Mouse (Mus musculus): ENCODE results near the gene Rbms1. TPM values are rescaled to one million over a fixed set of nuclear protein-coding genes. Genes with fewer than 3 reads are reported as not detected.

Gene Rbms1
- polyA plus RNA-seq, 1 experiment from 2014 or later = 78.6 TPM

DNA sequence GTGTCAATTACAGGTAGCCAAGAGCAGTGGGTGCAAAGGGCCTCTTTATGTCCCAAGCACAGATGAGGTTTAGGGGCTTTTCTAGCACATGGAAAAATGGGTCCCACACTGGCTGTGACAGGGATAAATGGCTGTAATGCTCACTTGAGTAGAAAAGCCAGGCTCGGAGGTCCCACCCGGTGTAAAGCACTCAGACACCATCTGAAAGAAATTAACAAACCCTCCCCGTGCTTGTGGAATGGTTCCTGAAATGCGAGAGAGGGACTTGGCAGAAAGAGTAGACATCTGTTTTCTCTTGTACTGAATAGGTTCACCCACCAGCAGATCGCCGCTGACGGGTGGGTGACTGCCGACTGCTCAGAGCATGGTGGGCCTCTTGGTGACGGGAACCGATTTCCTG is 176.7 kb downstream of the Rbms1 start:
- Histone ChIP-seq H3K36me3 (ENCODE audit: control insufficient read depth, insufficient read depth, low read length) (no peaks in the 10 kb centered on the region), H3K4me2 (replicated peaks; ENCODE audit: low read depth, low read length) (no peak overlapping the region), H3K4me1 (replicated peaks; ENCODE audit: control insufficient read depth, insufficient read depth, low read length) (no peaks in the 10 kb centered on the region), H3K9me3 (ENCODE audit: control insufficient read depth, low read length) (no peaks in the 10 kb centered on the region), H3K4me3 (ENCODE audit: low read depth, low read length) (no peak overlapping the region), H3K9ac (ENCODE audit: low read depth, low read length) (no peak overlapping the region), H3K27ac (ENCODE audit: low read depth, low read length) (no peak overlapping the region), H3K27me3 (ENCODE audit: control insufficient read depth, insufficient read depth, low read length) (peaks cover 4% of the 10 kb centered on the region; the same call in 1 of the 2 replicates)
- ATAC-seq (ENCODE audit: low FRiP score) = no peak
- WGBS = 52% methylated on average over 10 of the region's 10 CpGs
- DNase-seq (ENCODE audit: low spot score) = no peak

- WGBS = 62% methylated on average over 3 of the region's 3 CpGs
- ATAC-seq (ENCODE audit: low FRiP score) = no peak
These were observed 188.5 kb downstream of the Rbms1 start for GRCm38 (mm10) chr2:60774501-60774900.

DNA sequence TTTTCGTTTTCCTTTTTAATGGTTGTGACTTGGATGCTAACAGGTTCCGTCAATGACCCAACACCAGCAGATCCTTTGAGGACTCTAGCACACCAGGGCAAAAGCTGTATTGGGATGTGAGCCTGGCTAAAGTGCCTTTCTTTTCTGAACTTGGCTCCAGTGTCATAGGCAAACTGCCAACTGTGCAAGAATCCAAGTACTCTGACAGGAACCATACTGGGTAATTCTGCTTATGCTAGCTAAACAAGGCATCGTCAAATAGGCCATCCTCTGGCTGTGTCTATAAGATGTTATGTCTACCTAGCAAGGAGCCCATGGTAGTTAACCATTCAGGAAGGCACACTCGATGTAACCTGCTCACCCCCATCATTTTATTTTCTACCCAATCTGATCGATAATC is 189.4 kb downstream of the Rbms1 start:
- no peaks in the 10 kb centered on the region for H3K4me1 ChIP-seq (replicated peaks; ENCODE audit: control insufficient read depth, insufficient read depth, low read length)
- no peak overlapping the region for H3K4me2 ChIP-seq (replicated peaks; ENCODE audit: low read depth, low read length)
- H3K4me3 ChIP-seq (ENCODE audit: low read depth, low read length) = no peak overlapping the region
- no peak overlapping the region for H3K9ac ChIP-seq (ENCODE audit: low read depth, low read length)
- no peaks in the 10 kb centered on the region for H3K36me3 ChIP-seq (ENCODE audit: control insufficient read depth, insufficient read depth, low read length)
- WGBS = 99% methylated on average over 5 of the region's 5 CpGs
- DNase-seq (ENCODE audit: low spot score) = no peak
- ATAC-seq (ENCODE audit: low FRiP score) = no peak
- no peaks in the 10 kb centered on the region for H3K27me3 ChIP-seq (ENCODE audit: control insufficient read depth, insufficient read depth, low read length)
- no peak overlapping the region for H3K27ac ChIP-seq (ENCODE audit: low read depth, low read length)
- H3K9me3 ChIP-seq (ENCODE audit: control insufficient read depth, low read length) = no peaks in the 10 kb centered on the region

More at GRCm38 (mm10) chr2:60774501-60774900, 188.5 kb downstream of the Rbms1 start:
- no peaks in the 10 kb centered on the region for H3K9me3 ChIP-seq (ENCODE audit: control insufficient read depth, low read length)
- no peaks in the 10 kb centered on the region for H3K4me1 ChIP-seq (replicated peaks; ENCODE audit: control insufficient read depth, insufficient read depth, low read length)
- H3K36me3 ChIP-seq (ENCODE audit: control insufficient read depth, insufficient read depth, low read length) = no peaks in the 10 kb centered on the region
- DNase-seq (ENCODE audit: low spot score) = no peak
- no peak overlapping the region for H3K27ac ChIP-seq (ENCODE audit: low read depth, low read length)
- H3K4me3 ChIP-seq (ENCODE audit: low read depth, low read length) = no peak overlapping the region
- H3K27me3 ChIP-seq (ENCODE audit: control insufficient read depth, insufficient read depth, low read length) = no peaks in the 10 kb centered on the region
- no peak overlapping the region for H3K4me2 ChIP-seq (replicated peaks; ENCODE audit: low read depth, low read length)
- H3K9ac ChIP-seq (ENCODE audit: low read depth, low read length) = no peak overlapping the region

DNA sequence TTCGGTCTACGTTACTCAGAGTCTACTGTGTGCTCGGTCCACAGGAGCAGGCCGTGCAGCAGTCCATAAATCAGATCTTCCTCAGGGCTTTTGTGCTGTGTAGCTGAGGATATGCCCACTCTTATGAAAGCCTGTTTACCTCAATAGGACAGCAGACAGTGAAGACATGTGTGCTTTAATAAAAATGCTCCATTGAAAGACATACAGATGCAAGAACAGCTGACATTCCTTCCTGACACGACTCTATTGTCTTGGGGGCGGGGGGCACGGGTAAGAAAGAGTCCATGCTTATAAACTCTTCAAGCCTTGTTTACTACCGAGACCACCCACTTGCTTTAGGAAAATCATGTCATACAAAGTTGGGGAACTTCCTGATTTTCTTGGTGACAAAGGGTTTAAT is 196.6 kb downstream of the Rbms1 start:
- Histone ChIP-seq H3K4me2 (replicated peaks; ENCODE audit: low read depth, low read length) (no peak overlapping the region), H3K4me1 (replicated peaks; ENCODE audit: control insufficient read depth, insufficient read depth, low read length) (no peaks in the 10 kb centered on the region), H3K9ac (ENCODE audit: low read depth, low read length) (no peak overlapping the region), H3K36me3 (ENCODE audit: control insufficient read depth, insufficient read depth, low read length) (no peaks in the 10 kb centered on the region), H3K27ac (ENCODE audit: low read depth, low read length) (no peak overlapping the region), H3K9me3 (ENCODE audit: control insufficient read depth, low read length) (no peaks in the 10 kb centered on the region), H3K27me3 (ENCODE audit: control insufficient read depth, insufficient read depth, low read length) (no peaks in the 10 kb centered on the region), H3K4me3 (ENCODE audit: low read depth, low read length) (no peak overlapping the region)
- DNase-seq (ENCODE audit: low spot score) (no peak), ATAC-seq (ENCODE audit: low FRiP score) (no peak)
- 72% methylated on average over 8 of the region's 8 CpGs for WGBS

DNA sequence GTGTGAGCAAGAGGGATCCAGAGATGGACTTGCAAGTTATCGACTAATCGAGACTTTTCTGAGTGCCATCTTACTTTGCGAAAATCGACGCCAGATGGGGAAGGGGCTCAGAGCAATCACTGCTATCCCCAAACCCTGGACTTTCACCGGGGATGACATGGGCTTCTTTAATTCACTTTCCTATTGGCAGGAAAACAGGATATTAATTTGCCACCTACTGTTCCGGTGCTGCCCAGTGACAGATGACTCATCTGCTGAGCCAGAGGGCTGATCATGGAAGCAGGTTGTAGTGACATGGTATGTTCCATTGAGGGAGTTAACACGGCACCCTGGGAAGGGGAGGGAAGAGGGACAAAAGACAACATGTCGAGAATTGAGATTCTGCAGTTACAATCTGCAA is 206.8 kb downstream of the Rbms1 start:
- WGBS = 90% methylated on average over 9 of the region's 9 CpGs

GRCm38 (mm10) chr2:60755101-60755500 is 207.9 kb downstream of the Rbms1 start:
- WGBS = 97% methylated on average over 7 of the region's 7 CpGs
- no peak for ATAC-seq (ENCODE audit: low FRiP score)

More for the DNA sequence above, 206.8 kb downstream of the Rbms1 start:
- Histone ChIP-seq H3K9ac (ENCODE audit: low read depth, low read length) (no peak overlapping the region), H3K9me3 (ENCODE audit: control insufficient read depth, low read length) (no peaks in the 10 kb centered on the region), H3K4me3 (ENCODE audit: low read depth, low read length) (no peak overlapping the region), H3K27me3 (ENCODE audit: control insufficient read depth, insufficient read depth, low read length) (no peaks in the 10 kb centered on the region), H3K4me1 (replicated peaks; ENCODE audit: control insufficient read depth, insufficient read depth, low read length) (no peaks in the 10 kb centered on the region), H3K36me3 (ENCODE audit: control insufficient read depth, insufficient read depth, low read length) (no peaks in the 10 kb centered on the region), H3K27ac (ENCODE audit: low read depth, low read length) (no peak overlapping the region), H3K4me2 (replicated peaks; ENCODE audit: low read depth, low read length) (no peak overlapping the region)
- ATAC-seq (ENCODE audit: low FRiP score) (no peak), DNase-seq (ENCODE audit: low spot score) (no peak)

GRCm38 (mm10) chr2:60751274-60751673 is 211.7 kb downstream of the Rbms1 start:
- Histone ChIP-seq H3K4me3 (ENCODE audit: low read depth, low read length) (no peak overlapping the region), H3K36me3 (ENCODE audit: control insufficient read depth, insufficient read depth, low read length) (no peaks in the 10 kb centered on the region), H3K27me3 (ENCODE audit: control insufficient read depth, insufficient read depth, low read length) (no peaks in the 10 kb centered on the region), H3K4me2 (replicated peaks; ENCODE audit: low read depth, low read length) (no peak overlapping the region), H3K9ac (ENCODE audit: low read depth, low read length) (no peak overlapping the region), H3K4me1 (replicated peaks; ENCODE audit: control insufficient read depth, insufficient read depth, low read length) (no peaks in the 10 kb centered on the region), H3K27ac (ENCODE audit: low read depth, low read length) (no peak overlapping the region), H3K9me3 (ENCODE audit: control insufficient read depth, low read length) (no peaks in the 10 kb centered on the region)
- 94% methylated on average over 9 of the region's 9 CpGs for WGBS
- DNase-seq (ENCODE audit: low spot score) (no peak), ATAC-seq (ENCODE audit: low FRiP score) (no peak)

More at GRCm38 (mm10) chr2:60755101-60755500, 207.9 kb downstream of the Rbms1 start:
- Histone ChIP-seq H3K36me3 (ENCODE audit: control insufficient read depth, insufficient read depth, low read length) (no peaks in the 10 kb centered on the region), H3K4me3 (ENCODE audit: low read depth, low read length) (no peak overlapping the region), H3K27me3 (ENCODE audit: control insufficient read depth, insufficient read depth, low read length) (no peaks in the 10 kb centered on the region), H3K9me3 (ENCODE audit: control insufficient read depth, low read length) (no peaks in the 10 kb centered on the region), H3K4me2 (replicated peaks; ENCODE audit: low read depth, low read length) (no peak overlapping the region), H3K27ac (ENCODE audit: low read depth, low read length) (no peak overlapping the region), H3K4me1 (replicated peaks; ENCODE audit: control insufficient read depth, insufficient read depth, low read length) (no peaks in the 10 kb centered on the region), H3K9ac (ENCODE audit: low read depth, low read length) (no peak overlapping the region)
- no peak for DNase-seq (ENCODE audit: low spot score)

DNA sequence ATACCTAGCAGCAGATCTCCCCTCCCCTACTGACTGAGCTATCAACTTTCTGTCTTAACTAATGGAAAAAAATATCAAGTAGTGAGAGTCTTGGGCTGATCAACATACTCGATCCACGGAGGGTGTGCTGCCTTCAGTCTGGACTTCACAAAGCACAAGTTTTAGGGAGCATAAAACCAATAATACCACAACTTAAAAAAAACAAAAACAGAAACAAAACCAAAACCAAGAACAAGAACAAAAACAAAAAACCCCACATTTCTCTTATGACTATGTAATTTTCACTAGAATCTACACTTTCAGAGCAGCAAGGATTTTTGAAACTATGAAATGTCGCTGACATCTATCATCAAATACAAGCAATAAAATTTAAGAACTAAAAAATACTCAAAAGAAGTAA is 212.4 kb downstream of the Rbms1 start:
- 87% methylated on average over 3 of the region's 3 CpGs for WGBS
- DNase-seq (ENCODE audit: low spot score) = no peak

DNA sequence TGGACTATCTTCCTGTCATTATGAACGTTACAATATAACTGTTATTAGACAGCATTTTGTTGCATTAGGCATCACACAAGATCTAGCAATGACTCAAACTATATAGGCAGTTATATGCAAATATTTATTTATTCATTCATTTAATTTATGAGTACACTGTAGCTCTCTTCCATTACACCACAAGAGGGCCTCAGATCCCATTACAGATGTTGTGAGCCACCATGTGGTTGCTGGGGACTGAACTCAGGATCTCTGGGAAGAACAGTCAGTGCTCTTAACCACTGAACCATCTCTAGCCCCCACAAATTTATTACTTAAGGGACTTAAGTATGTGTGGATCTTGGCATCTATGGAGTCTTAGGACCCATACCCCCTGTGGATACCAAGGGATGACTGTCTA is 214.4 kb downstream of the Rbms1 start:
- no peaks in the 10 kb centered on the region for H3K4me1 ChIP-seq (replicated peaks; ENCODE audit: control insufficient read depth, insufficient read depth, low read length)
- H3K9ac ChIP-seq (ENCODE audit: low read depth, low read length) = no peak overlapping the region
- no peak overlapping the region for H3K4me3 ChIP-seq (ENCODE audit: low read depth, low read length)
- no peak for ATAC-seq (ENCODE audit: low FRiP score)
- no peak overlapping the region for H3K27ac ChIP-seq (ENCODE audit: low read depth, low read length)
- no peaks in the 10 kb centered on the region for H3K27me3 ChIP-seq (ENCODE audit: control insufficient read depth, insufficient read depth, low read length)
- 94% methylated on average over 1 of the region's 1 CpGs for WGBS
- no peak for DNase-seq (ENCODE audit: low spot score)
- no peaks in the 10 kb centered on the region for H3K9me3 ChIP-seq (ENCODE audit: control insufficient read depth, low read length)
- no peaks in the 10 kb centered on the region for H3K36me3 ChIP-seq (ENCODE audit: control insufficient read depth, insufficient read depth, low read length)
- H3K4me2 ChIP-seq (replicated peaks; ENCODE audit: low read depth, low read length) = no peak overlapping the region

More for the DNA sequence above, 212.4 kb downstream of the Rbms1 start:
- no peaks in the 10 kb centered on the region for H3K4me1 ChIP-seq (replicated peaks; ENCODE audit: control insufficient read depth, insufficient read depth, low read length)
- no peaks in the 10 kb centered on the region for H3K27me3 ChIP-seq (ENCODE audit: control insufficient read depth, insufficient read depth, low read length)
- no peak overlapping the region for H3K27ac ChIP-seq (ENCODE audit: low read depth, low read length)
- no peak overlapping the region for H3K4me2 ChIP-seq (replicated peaks; ENCODE audit: low read depth, low read length)
- no peaks in the 10 kb centered on the region for H3K9me3 ChIP-seq (ENCODE audit: control insufficient read depth, low read length)
- no peaks in the 10 kb centered on the region for H3K36me3 ChIP-seq (ENCODE audit: control insufficient read depth, insufficient read depth, low read length)
- ATAC-seq (ENCODE audit: low FRiP score) = no peak
- H3K9ac ChIP-seq (ENCODE audit: low read depth, low read length) = no peak overlapping the region
- no peak overlapping the region for H3K4me3 ChIP-seq (ENCODE audit: low read depth, low read length)
